Mouse (Mus musculus) heart, embryonic 16.5 days (tissue): ENCODE data around the gene Tmc5. TPM values are rescaled to one million over a fixed set of nuclear protein-coding genes. Genes with fewer than 3 reads are reported as not detected.

Experiments used
- polyA plus RNA-seq: library from polyadenylated mRNA; unstranded; fragments of >200 nt; fragmentation: Nextera tagmentation; extraction: Ambion mirVana; gene quantifications from 2 replicates; pipeline ENCODE4 v1.2.1, GENCODE M21; 2015

Tmc5 gene
- polyA plus RNA-seq, 1 experiment from 2014 or later = 0.97 TPM

Other genes starting within 250 kb of the Tmc5 start
- 1.9 and 2.1 TPM in 2 replicates for gene Syt17, start 149.1 kb upstream of the Tmc5 start, polyA plus RNA-seq
- gene Itpripl2, start 105.3 kb upstream of the Tmc5 start, polyA plus RNA-seq = 4.1 and 4.9 TPM in 2 replicates
- 173 and 177 TPM in 2 replicates for gene Coq7, start 63.9 kb upstream of the Tmc5 start, polyA plus RNA-seq
- gene Tmc7, start 12.6 kb upstream of the Tmc5 start, polyA plus RNA-seq = 1.3 and 1.9 TPM in 2 replicates
- gene Gde1, start 108.5 kb downstream of the Tmc5 start, polyA plus RNA-seq = 86.3 and 86.5 TPM in 2 replicates
- 7.4 and 8.5 TPM in 2 replicates for gene Ccp110, start 115.3 kb downstream of the Tmc5 start, polyA plus RNA-seq
- gene Vps35l, start 142.9 kb downstream of the Tmc5 start, polyA plus RNA-seq = 48.8 and 49.4 TPM in 2 replicates